Mouse (Mus musculus) thymus, adult 2 months (tissue): ENCODE data around the gene Ube2f. TPM values are rescaled to one million over a fixed set of nuclear protein-coding genes. Genes with fewer than 3 reads are reported as not detected.

Experiments
- DNase-seq: peaks from one replicate; pipeline ENCODE4 v3.0.0; 2021
- H3K27ac ChIP-seq: fragments of 200-500 bp; 2 replicates; pipeline ENCODE4 v1.5.1; 2012; ENCODE audit warnings: low read length, control low read depth; ENCODE audit not compliant: control insufficient read depth, insufficient read depth
- H3K27me3 ChIP-seq: fragments of 200-500 bp; 2 replicates; pipeline ENCODE4 v1.6.1; 2012; ENCODE audit warnings: mild to moderate bottlenecking, low read length, moderate library complexity, mixed read lengths; ENCODE audit not compliant: control insufficient read depth, insufficient read depth
- H3K36me3 ChIP-seq: fragments of 200-500 bp; 2 replicates; pipeline ENCODE4 v1.6.1; 2012; ENCODE audit warnings: mild to moderate bottlenecking, low read length, moderate library complexity; ENCODE audit not compliant: control insufficient read depth, insufficient read depth
- H3K4me1 ChIP-seq: fragments of 200-500 bp; replicated peaks from 2 replicates; pipeline ENCODE4 v1.6.1; 2012; ENCODE audit warnings: low read length; ENCODE audit not compliant: control insufficient read depth, insufficient read depth
- H3K4me3 ChIP-seq: fragments of 200-500 bp; 2 replicates; pipeline ENCODE4 v1.5.1; 2012; ENCODE audit warnings: mild to moderate bottlenecking, low read length, control low read depth, moderate library complexity; ENCODE audit not compliant: control insufficient read depth, insufficient read depth
- CTCF ChIP-seq: fragments of 200-500 bp; IDR thresholded peaks from 2 replicates; pipeline ENCODE4 v1.5.1; 2012; ENCODE audit warnings: mild to moderate bottlenecking, control low read depth, low read length, moderate library complexity, borderline replicate concordance; ENCODE audit not compliant: control insufficient read depth, poor library complexity, insufficient read depth; ENCODE audit errors: extremely low read depth
- POLR2A ChIP-seq: fragments of 200-500 bp; IDR thresholded peaks from 2 replicates; pipeline ENCODE4 v1.6.1; 2012; ENCODE audit warnings: mild to moderate bottlenecking, low read length, control low read depth, moderate library complexity; ENCODE audit not compliant: control insufficient read depth, poor library complexity, insufficient read depth; ENCODE audit errors: extremely low read depth
- WGBS: fragments of 180-500 bp; shearing (Covaris S2); methylation state at CpG from one replicate; pipeline ENCODE4 v1.1.7; 2018; 5-methylcytosine and 5-hydroxymethylcytosine counted together
- polyA plus RNA-seq: library from polyadenylated mRNA; depleted of rRNA; stranded (reverse); fragments of >200 nt; gene quantifications from 2 replicates; pipeline ENCODE4 v1.2.3, GENCODE M21; 2012

Ube2f gene
- polyA plus RNA-seq, 1 experiment = 36.7 TPM

DNA sequence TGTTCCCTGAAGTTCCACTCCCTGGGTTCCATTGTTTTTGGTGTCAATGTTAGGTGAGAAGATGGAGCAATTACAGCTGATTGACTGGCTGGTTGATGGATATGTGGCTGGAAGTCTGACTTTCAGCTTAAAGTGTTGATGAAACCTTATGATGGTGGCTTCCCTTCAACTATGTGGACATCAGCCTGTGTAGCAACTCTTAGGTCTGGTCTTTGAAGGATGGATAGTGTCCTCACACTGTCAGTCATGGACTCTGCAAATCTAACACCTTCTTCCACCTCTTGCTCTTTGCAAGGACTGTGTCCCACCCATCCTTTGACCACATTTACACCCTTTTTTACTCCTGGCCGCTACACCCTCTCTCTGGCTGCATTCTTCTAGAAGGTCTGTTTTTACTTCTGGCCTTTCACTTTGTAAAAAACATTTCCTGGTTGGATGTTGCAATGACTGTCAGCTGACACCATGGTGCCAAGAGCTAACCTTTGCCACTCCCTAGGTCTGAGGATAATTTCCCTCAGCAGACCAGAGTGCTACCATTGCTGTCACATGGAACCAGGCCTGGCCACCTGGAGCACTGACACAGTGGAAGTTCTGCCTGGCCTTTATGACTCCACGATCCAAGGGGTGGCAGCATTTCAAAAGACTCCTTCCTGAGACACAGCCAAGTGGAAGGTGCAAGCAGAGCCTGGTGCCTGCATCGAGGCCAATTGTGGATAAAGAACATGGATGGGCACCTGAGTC is 42.6 kb upstream of the Ube2f start:
- Histone ChIP-seq H3K27me3 (no peaks in the 10 kb centered on the region), H3K36me3 (peaks cover 49% of the 10 kb centered on the region), H3K4me1 (peaks cover 26% of the 10 kb centered on the region), H3K4me3 (no peak overlapping the region), H3K27ac (no peak overlapping the region)
- no peak for TF ChIP-seq POLR2A
- no peak for TF ChIP-seq CTCF
- WGBS = 87% methylated on average over 3 of the region's 3 CpGs
- no peak for DNase-seq

DNA sequence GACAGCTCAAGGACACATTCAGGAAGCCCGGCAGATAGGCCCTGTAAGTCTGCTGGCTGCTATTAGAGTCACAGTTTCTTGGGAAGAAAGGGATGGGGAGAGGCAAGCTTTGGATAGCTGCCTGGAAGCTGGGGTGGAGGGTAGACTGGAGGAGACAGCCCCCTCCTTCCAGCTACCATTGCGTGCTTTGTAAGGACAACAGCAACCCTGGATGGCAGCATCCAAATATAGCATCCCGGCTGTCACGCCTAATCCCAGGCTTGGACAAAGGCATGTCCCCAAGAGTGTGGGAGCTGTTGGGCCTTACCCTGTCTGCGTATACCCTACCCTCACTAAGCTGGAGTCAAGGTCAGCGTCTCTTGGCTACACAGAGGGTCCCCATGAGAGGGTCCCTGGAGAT is 40.8 kb upstream of the Ube2f start:
- Histone ChIP-seq H3K27ac (no peak overlapping the region), H3K4me3 (no peak overlapping the region), H3K4me1 (peaks cover 20% of the 10 kb centered on the region; the same call in 1 of the 2 replicates), H3K27me3 (no peaks in the 10 kb centered on the region), H3K36me3 (peaks cover 37% of the 10 kb centered on the region)
- no peak for TF ChIP-seq POLR2A
- no peak for TF ChIP-seq CTCF
- no peak for DNase-seq
- WGBS = 98% methylated on average over 6 of the region's 6 CpGs

- no peak overlapping the region for H3K27ac ChIP-seq
- H3K4me1 ChIP-seq = peaks cover 20% of the 10 kb centered on the region; the same call in 1 of the 2 replicates
- H3K4me3 ChIP-seq = no peak overlapping the region
- DNase-seq = no peak
- H3K36me3 ChIP-seq = peaks cover 36% of the 10 kb centered on the region
- 93% methylated on average over 6 of the region's 6 CpGs for WGBS
- TF ChIP-seq POLR2A (no peak), CTCF (no peak)
- H3K27me3 ChIP-seq = no peaks in the 10 kb centered on the region
Measured at GRCm38 (mm10) chr1:91209785-91210184, 40.3 kb upstream of the Ube2f start.

DNA sequence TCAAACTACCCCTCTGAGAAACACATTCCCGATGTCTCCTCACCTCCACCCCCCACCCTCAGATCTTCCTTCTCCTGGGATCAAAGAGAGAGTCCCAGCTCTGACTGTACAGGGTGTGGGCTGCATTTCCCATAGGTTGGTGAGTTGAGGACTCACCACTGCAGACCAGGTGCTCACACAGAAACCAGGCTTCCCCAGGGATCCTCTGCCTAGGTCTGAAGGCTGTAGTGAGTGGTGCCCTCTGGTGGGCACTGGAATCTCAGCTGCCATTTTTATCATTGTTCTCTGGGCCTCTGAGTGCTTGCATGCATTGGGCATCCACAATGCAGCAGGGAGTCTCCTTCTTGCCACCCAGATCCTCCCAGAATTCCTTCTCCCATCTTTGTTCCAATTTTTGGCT is 39.0 kb upstream of the Ube2f start:
- DNase-seq = peak; percentile 77
- peaks cover 28% of the 10 kb centered on the region for H3K4me1 ChIP-seq
- TF ChIP-seq POLR2A (no peak), CTCF (peak; percentile 77; the same call in 1 of the 2 replicates)
- no peak overlapping the region for H3K4me3 ChIP-seq
- H3K36me3 ChIP-seq = peaks cover 29% of the 10 kb centered on the region
- no peaks in the 10 kb centered on the region for H3K27me3 ChIP-seq
- 89% methylated on average over 1 of the region's 1 CpGs for WGBS
- no peak overlapping the region for H3K27ac ChIP-seq

- DNase-seq = no peak
- Histone ChIP-seq H3K4me1 (peaks cover 33% of the 10 kb centered on the region), H3K27ac (no peak overlapping the region), H3K27me3 (no peaks in the 10 kb centered on the region), H3K4me3 (no peak overlapping the region), H3K36me3 (peaks cover 24% of the 10 kb centered on the region)
- 89% methylated on average over 7 of the region's 7 CpGs for WGBS
- TF ChIP-seq CTCF (no peak), POLR2A (no peak)
Measured at GRCm38 (mm10) chr1:91211591-91212008, 38.5 kb upstream of the Ube2f start.

DNA sequence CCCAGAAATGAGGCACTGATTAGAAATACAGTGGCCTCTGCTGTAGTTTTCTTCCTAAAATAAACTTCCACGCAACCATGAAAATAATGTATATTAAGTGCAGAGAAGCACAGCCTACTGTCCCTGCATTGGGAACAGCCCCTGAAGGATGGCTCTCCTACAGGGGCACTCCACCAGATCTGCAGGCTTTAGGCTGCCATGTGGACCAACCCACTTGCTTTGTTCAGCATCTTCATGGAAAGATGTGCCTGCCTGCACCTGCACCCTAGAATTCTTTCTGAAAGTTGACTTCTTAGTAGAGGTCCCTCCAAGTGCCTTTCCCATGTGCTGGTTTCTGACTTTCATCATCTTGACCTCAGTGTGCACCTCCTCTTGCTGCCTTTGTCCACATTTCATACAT is 34.8 kb upstream of the Ube2f start:
- no peak overlapping the region for H3K4me3 ChIP-seq
- TF ChIP-seq POLR2A = no peak
- no peak for TF ChIP-seq CTCF
- DNase-seq = no peak
- H3K36me3 ChIP-seq = no peaks in the 10 kb centered on the region; the same call in 1 of the 2 replicates
- no peak overlapping the region for H3K27ac ChIP-seq
- WGBS = 97% methylated on average over 1 of the region's 1 CpGs
- H3K27me3 ChIP-seq = no peaks in the 10 kb centered on the region
- peaks cover 32% of the 10 kb centered on the region for H3K4me1 ChIP-seq
